Mouse (Mus musculus) left cerebral cortex, postnatal 10 days (tissue): ENCODE measurements around the gene Zfp398. TPM values are rescaled to one million over a fixed set of nuclear protein-coding genes. Genes with fewer than 3 reads are reported as not detected.
"Not testable (repeated sequence)": the region's sequence is repeated elsewhere in the genome, so short reads cannot be mapped to it uniquely, and the experiment has no call there.

Source experiments
- DNase-seq, 2 experiments: peaks; one replicate each; pipeline ENCODE4 v3.0.0; 2021 to 2022; ENCODE audit warnings: low spot score in 2 of 2, mixed read lengths in 1 of 2; ENCODE audit errors: extremely low spot score in 1 of 2
- intact Hi-C: fragments of 180-260 bp; cut with DNase I; formaldehyde crosslinking; loops from one replicate; pipeline ENCODE4 v1.15.1; 2025
- total RNA-seq, 2 experiments: library from RNA; stranded (reverse); gene quantifications; 2 replicates each; pipeline ENCODE4 v1.2.3; 2021

The Zfp398 gene
- total RNA-seq, 2 experiments from 2014 or later: 18.9 to 21.0 TPM

DNA sequence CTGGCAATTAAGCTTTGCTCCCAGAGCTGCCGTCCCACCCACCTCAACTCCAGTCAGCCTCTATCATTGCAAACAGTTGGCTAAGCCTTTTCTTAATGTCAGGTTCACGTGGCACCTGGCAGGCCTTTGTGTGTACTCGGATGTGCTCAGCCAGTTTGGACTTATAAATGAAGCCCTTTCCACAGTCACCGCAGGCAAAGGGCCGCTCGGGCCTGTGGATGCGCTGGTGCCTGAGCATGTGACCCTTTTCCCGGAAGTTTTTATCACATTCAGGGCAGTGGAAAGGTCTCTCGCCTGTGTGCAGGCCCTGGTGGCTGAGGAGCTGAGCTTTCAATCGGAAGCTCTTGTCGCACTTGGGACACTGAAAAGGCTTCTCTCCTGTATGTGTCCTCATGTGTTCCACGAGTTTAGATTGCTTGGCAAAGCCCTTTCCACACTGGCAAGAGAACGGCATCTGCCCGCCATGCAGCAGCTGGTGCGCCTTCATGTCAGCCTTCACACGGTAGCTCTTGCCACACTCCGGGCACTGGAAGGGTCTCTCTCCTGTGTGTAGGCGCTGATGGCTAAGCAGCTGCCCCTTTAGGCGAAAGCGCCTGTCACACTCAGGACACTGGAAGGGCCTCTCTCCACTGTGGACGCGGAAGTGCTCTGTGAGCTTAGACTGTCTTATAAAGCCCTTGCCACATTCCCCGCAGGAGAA is 15.7 kb upstream of the Zfp398 start:
- intact Hi-C loops: no loop called here
- DNase-seq: no peak

DNA sequence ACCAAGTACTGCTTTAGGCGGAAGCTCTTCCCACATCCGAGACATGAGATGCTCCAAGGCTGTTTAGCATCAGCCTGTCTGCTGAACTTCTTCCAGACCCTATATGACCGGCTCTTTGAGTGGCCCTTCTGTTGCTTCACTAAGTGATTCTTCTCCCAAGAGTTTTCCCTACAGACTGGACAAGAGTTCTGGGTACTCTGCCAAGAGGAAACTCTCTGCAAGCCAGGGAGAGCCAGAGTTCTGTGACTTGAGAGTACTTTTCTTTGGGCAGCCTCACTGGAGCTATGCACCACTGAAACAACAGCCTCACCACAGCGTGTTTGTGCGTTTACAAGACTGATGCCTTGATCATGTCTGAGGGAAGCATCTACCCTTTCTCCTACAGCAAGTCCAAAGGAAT is 14.2 kb upstream of the Zfp398 start:
- intact Hi-C loops: no loop called here

DNA sequence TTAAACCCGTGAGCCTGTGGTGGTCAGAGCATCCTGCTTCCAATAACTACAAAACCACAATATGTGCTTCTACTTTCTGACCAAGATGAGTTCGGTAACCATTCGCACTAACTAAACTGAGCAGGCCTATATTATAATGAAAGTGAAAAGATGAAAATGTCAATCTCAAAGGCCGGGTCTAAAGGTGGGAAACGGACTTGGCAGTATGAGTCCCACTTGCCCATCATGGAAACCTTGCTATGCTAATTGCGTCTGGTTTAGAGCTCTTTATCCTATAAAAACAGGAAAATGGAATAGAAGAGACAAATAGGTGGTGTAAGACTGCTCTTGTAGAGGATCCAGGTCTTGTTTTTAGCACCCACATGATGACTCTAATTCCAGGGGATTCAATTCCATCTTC is 13.7 kb upstream of the Zfp398 start:
- intact Hi-C loops: no loop called here

More for the DNA sequence above, 14.2 kb upstream of the Zfp398 start:
- no peak for DNase-seq

DNA sequence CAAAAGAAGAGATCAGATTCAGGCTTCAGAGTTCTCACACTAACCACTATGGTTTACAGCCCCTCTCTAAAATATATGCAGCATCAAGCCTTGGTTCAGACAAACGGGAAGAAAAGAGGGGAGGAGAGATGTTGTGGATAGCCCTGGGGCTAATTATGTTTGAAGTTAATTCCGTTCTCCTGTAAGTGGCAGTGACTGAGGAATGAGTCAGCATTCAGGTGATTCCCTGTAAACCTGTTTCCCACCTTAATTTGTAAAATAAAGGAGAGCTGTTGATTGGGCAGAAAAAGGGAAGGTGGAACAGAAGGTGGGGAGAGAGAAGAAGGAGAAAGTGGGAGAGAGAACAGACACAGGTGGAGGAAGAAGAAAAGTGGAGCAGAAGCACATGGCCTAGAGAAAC is 11.2 kb upstream of the Zfp398 start:
- intact Hi-C loops: no loop called here

More for the DNA sequence above, 13.7 kb upstream of the Zfp398 start:
- DNase-seq: no peak

DNA sequence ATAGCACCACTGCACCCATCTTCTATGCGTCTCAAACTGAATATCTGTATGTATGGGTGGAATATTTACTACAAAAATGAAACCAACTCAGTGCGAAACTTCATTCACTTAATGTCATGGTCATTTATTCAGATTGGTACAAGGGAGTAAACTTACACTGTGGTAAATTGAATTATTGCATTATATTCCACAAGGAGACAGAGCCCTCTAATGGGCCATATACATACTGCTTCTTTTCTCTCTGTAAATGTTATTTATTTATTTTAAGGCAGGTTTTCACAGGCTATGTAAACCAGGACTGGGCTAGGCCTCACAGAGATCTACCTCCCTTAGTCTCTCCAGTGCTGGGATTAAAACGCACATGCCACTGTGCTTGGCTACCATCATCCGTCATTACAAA is 8.0 kb upstream of the Zfp398 start:
- intact Hi-C loops: no loop called here
- DNase-seq: no peak

More for the DNA sequence above, 11.2 kb upstream of the Zfp398 start:
- DNase-seq: no peak

DNA sequence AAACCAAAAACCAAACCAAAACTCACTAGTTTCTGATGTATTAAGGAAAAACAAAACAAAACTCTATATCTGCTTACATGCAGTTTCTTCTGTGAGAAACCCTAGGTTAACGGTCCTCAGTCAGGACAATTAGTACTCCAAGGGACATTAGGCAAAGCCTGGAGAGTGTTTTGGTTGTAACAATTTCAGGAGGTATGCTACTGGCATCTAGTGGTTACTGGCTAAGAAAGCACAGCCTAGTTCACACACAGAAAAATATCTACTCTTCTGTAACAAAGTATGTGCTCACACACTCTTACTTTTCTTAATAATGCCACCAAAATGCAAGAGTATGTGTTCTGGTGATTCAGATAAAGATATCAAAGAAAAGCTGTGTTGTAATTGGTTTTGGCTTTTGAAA is 6.5 kb upstream of the Zfp398 start:
- intact Hi-C loops: no loop called here
- DNase-seq: no peak

DNA sequence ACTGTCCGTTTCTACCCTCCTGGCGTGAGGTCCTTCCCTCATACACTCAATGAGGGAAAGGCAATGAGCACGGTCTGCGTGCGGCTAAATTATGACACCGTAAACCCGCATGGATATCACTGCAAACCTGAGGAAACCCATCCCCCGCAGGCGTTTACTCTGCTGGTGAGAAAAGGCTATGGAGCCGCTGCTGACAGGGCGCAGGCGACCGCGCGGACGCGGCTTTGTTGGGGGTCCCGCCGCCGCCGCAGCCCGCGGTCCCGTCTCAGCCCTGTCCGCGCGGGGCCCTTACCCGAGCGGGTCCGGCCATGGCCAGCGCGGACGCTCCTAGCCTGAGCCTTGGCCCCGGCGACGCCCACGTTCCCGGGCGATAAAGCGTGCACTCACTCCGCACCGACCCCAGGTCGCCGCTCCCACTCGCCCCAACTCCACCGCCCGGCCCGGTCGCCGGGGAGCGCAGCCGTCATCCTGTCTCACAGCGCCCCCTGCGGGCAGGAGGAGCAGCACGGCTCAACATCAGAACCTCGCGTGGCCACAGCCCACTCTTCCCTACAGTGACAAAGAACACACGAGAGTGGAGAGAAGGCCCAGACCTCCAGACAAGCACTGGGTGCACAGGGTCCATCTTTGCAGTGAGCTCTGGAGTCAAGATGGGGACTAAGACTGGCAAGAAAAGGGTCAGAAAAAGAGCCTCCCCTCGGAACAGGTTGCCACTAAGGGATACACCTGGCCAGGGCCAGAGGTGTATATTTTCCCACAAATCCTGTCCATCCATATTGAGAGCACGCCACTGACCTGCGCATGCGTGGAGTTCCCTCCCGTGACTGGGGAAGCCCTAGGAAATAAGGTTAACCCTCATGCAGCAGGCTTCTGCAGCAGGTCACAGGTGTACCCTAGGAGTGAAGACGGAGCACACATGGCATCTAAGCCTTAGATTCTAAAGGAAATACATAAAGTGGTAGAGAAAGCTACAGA is 5.1 kb upstream of the Zfp398 start, which contains the start of gene Zfp786:
Gene Zfp786, minus strand, starts transcription at position 764 of the 975 bp plus-strand sequence.
- intact Hi-C loops: loop anchor here (5.0 kb wide), 1 partner anchor 33 kb away; no protein-coding TSS in a partner anchor
- DNase-seq: peak; percentile 90 to 96

DNA sequence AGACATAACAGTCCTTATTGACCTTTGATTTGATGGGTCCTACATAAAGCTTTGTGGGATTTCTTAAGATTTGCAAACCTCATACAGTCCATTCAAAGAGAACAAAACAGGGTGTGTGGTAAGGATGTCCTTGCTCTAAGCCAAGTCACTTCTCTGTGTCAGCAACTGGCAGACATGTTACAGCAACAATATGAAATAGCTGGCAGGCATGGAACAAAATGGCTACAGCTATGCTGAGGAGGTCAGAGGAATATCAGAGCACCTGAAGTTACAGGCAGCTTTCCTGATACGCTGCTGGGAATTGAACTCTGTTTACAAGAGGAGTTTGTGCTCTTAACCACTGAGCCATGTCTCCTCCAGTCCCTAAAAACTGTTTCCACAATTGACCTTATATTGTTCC is 3.2 kb upstream of the Zfp398 start:
- intact Hi-C loops: loop anchor here (2.0 to 5.0 kb wide), 2 partner anchors 19 to 35 kb away; partner anchors contain the start of gene Pdia4

DNA sequence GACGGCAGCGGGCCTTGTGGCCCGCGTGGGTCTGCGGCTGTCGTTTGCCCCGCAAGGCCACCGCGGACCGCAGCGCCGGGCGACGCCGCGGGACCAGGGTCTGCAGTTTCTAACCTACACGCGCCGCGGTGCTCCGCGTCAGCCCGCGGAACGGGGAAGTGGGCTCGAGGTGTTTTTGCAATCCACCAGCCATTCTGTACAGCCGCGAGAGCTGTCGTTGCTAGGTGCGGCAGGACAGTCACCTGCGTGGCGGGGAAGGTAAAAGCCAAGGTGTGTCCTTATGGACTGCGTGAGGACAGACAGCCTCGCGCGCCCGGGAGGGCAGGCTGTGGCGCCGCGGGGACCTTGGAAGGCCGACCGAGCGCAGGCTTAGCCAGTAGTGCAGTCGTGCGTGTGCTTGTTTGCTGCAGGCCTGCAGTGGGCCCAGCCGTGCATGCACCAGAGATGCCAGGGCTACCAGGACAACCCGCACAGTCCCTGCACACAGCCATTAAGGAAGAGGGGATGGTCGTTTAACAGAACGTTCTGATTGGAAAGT is 592 bp downstream of the Zfp398 start:
- intact Hi-C loops: loop anchor here (5.0 kb wide), 1 partner anchor 41 kb away; the partner anchor contains the start of gene Zfp282
- DNase-seq: peak; percentile 37 to 66

More for the DNA sequence above, 3.2 kb upstream of the Zfp398 start:
- DNase-seq: no peak

DNA sequence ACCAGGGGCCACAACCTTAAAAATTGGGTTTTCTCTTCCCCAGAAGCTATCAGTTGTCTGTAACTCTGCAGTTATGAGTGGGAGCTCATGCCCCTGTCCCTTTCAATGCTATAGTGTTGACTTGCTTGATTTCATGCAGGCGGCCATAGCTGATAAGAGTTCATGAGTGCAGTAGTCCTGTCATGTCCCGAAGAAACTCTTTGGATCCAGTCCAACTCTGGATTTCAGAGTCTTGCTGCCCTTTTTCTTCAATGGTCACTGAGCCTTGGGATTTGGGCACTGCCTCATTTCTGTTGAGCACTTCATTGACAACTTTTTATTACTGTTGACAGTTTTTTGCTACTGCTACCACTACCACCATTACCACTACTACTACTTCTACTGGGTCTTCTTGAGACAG is 2.2 kb downstream of the Zfp398 start:
- intact Hi-C loops: loop anchor here (5.0 kb wide), 1 partner anchor 40 kb away; the partner anchor contains the start of gene Zfp282
- DNase-seq: no peak

DNA sequence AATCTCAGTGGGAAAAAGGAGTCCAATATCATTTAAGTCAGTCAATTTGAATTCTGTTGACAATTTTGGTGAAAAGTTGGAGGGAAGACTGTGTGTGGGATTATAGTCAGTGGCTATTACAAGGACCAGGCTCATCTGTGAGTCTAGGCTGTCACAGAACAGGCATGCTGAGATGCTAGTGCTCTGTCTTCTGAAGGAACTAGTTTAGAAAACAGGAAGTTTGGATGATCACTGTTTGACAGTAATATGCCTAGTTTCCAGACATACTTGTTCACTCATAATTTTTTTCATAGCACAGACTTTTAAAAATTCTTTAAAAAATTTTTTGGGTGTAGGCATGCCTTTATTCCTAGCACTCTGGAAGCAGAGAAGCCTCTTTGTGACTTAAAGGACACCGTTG is 5.6 kb downstream of the Zfp398 start:
- no peak for DNase-seq
- intact Hi-C loops: no loop called here

DNA sequence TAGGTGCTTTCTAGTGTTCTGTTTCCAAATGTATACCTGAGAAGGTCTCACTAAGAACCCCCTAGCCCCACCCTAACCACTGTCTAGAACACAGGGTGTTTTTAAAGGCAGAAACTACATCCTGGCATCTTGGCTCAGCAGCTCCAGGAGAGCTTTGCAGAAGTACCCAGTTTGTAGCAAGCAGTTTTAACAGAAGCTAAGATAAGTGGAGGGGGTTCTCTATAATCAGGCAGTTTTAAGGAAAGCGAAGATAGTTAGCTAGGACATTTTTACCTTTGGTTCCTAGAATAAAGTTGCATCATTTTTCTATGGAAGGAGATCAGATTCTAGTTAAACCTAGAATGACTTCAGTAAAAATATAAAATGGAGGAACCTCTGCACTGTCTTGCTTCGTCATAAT is 6.4 kb downstream of the Zfp398 start:
- no peak for DNase-seq

DNA sequence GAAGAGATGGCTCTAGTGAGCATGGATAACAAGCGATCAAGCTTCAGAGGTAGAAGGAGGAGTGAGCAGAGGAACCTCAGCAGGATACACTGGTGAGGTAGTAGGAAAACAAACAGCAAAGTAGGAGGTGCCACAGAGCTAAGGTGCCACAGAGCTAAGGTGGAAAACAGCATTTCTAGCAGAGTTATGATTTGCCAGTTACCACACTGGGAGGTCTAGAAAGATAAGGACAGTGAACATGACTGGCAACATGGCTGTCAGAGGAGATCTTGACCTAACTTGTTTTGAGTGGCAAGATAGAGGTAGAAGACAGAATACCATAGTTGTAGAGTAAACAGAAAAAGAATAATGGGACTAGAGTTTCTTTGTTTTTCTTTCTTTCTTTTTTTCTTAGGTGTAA is 6.9 kb downstream of the Zfp398 start:
- intact Hi-C loops: no loop called here
- DNase-seq: no peak

More for the DNA sequence above, 6.4 kb downstream of the Zfp398 start:
- intact Hi-C loops: no loop called here

DNA sequence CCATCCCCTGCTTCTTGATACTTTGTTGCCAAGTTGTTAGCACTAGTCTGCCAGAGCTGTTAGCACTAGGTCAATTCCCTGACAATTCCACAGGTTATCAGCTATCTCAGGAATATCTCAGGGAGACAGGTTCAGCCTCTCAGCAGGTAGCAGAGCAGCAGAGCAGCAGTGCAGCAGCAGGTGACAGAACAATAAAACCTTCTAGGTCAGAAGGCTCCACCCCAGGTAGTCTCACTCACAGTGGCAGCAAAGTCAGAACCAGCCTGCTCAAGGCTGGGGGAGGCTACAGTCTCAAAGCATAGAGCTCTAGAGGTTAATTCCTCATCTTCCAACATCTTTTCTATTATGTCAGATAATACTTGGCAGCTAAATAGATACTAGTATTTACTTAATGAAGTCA is 10.3 kb downstream of the Zfp398 start:
- intact Hi-C loops: no loop called here
- DNase-seq: no peak

DNA sequence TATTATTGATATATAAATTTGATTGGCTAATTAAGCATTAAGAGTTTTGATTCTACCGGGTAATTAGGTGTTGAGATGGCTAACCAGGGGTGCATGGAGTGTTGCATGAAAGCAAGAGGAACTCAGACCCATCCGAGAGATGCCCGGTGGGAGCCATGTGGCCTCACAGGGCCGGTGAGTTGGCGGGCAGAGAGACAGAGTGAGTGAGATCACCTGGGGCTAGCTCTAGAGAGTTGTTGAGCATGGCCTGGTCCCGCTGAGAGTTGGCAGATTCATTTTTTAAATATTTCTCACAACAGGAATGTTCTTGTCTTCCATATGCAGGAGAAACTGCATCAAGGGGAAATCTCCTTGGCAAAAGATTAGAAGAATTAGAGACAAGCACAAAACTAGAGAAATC is 21.8 kb downstream of the Zfp398 start:
- intact Hi-C loops: no loop called here
- DNase-seq: no peak

DNA sequence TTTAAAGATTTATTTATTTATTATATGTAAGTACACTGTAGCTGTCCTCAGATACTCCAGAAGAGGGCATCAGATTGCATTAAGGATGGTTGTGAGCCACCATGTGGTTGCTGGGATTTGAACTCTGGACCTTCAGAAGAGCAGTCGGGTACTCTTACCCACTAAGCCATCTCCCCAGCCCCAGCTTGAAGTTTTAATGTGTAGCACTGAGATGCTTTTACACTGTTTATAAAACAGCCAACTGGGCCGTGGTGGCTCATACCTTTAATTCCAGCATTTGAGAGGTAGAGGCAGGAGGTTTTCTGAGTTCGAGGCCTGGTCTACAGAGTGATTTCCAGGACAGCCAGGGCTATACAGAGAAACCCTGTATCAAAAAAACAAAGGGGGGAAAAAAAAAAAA is 22.3 kb downstream of the Zfp398 start:
- intact Hi-C loops: not testable (repeated sequence)

DNA sequence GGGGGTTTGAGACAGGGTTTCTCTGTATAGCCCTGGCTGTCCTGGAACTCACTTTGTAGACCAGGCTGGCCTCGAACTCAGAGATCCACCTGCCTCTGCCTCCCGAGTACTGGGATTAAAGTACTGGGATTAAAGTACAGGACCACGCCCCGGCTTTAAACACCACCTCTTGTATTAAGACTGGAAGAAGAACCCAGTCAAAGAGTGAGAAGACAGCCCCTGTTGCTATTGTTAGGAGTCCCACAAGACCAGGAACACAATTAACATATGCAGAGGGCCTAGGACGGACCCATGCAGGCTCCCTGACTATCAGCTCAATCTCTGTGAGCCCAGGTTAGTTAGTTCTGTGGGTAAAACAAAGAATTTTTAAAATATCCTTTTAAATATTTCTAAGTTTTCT is 36.8 kb downstream of the Zfp398 start:
- no peak for DNase-seq
- intact Hi-C loops: no loop called here

More for the DNA sequence above, 22.3 kb downstream of the Zfp398 start:
- not testable (repeated sequence) for DNase-seq

DNA sequence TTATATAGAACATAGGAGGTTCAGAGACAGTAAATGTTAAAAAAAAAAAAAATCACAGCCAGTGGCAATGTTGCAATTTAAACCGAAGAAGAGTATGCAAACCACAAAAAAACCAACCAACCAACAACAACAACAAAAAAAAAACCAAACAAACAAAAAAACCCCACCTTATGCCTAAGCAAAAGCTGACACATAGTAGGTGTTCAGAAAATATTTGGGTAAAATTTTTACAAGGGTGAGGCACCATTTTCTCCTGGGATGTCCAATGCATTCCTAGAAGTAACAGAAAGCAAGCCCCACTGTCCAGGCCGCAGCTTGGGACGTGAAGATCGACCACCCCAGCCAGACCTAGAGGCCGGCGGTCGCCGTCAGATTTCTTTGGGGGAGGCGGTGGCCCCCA is 41.6 kb downstream of the Zfp398 start, which contains the start of gene Zfp282:
Gene Zfp282, plus strand, starts transcription at position 147 of the 400 bp plus-strand sequence.
- intact Hi-C loops: loop anchor here (5.0 kb wide), 1 partner anchor 40 kb away; the partner anchor contains the start of gene Zfp398
- DNase-seq: no peak
